Mouse (Mus musculus) large intestine, adult 2 months (tissue): ENCODE measurements around the gene Adamts8. TPM values are rescaled to one million over a fixed set of nuclear protein-coding genes. Genes with fewer than 3 reads are reported as not detected.

Experiments
- DNase-seq: peaks from one replicate; pipeline ENCODE4 v3.0.0-alpha.2; 2012; ENCODE audit warnings: low read depth, low spot score
- WGBS: fragments of 180-500 bp; shearing (Covaris S2); methylation state at CpG from one replicate; pipeline ENCODE4 v1.1.7; 2018; 5-methylcytosine and 5-hydroxymethylcytosine counted together
- polyA plus RNA-seq: library from polyadenylated mRNA; depleted of rRNA; stranded (reverse); fragments of >200 nt; gene quantifications from 2 replicates; pipeline ENCODE4 v1.2.3, GENCODE M21; 2012; rRNA removed

The Adamts8 gene
- polyA plus RNA-seq, 1 experiment: 1.2 TPM

DNA sequence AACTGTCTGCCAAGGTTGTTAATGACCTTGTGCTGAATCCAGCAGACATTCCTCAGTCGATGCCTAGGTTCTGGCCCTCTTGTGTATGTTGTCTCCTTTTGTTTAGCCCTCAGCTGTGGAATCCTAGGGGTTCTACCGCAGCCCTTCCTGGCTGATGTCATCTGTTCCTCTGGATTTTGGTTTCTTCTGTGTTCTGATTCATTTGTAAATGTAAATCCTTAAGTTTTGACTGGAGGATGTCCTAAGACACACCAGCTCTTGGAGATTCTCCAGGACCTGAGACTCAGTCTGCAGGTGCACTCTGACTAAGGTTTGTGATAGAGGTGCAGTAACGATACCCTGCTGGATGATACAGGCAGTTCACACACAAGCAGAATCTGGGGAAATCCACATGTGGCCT is 27.6 kb downstream of the Adamts8 start:
- 68% methylated on average over 3 of the region's 3 CpGs for WGBS
- DNase-seq: no peak

DNA sequence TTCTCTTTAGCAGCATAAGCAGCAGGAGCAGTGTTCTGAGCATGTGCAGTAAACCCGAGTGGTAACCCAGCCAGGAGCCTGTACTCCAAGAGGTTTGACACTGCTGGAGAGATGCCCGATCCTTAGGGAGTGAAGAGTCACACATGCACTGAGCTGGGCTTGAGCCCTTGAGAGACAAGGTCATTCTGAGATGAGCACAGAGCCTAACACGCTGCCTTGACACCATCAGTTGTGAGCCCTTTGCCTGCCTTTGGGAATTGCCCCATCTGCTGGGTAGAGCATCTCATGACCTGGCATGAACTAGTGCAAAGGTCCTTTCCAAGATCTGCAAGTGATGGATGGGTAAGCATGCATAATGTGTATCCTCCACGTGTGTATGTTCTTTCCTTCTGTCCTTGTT is 29.6 kb downstream of the Adamts8 start:
- WGBS: 34% methylated on average over 4 of the region's 4 CpGs
- DNase-seq: no peak

DNA sequence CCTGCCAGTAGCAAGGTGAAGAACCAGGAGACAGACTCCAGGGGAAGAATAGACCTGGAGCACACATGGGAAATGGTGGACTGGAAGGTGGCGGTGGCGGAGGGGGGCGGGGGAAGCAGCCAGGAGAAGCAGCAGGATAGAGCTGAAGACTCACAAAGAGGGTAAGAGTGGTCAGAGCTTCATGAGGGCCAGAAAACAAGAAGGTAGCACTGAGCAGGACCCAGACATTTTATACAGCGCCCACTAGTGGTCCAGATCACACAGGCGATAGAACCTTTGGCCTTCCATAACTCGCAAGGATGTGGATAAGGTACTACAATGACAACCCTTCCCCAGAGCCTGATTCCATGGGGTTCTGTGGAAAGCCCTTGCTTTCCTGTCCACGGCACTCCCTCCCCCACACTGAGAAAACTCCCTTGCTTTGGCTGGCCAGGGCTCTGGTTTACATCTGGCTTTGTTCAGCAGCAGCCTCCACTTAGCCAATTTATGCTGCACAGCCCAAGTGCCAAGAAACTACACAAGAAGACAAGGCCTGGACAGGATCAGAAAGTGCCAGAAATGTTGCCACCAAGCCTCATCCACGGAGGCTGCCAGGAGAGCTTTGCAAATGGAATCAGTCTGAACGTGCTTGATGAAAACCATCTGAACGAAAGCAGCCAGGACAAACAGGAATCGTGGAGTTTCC is 34.1 kb downstream of the Adamts8 start:
- WGBS: 77% methylated on average over 11 of the region's 11 CpGs
- no peak for DNase-seq

DNA sequence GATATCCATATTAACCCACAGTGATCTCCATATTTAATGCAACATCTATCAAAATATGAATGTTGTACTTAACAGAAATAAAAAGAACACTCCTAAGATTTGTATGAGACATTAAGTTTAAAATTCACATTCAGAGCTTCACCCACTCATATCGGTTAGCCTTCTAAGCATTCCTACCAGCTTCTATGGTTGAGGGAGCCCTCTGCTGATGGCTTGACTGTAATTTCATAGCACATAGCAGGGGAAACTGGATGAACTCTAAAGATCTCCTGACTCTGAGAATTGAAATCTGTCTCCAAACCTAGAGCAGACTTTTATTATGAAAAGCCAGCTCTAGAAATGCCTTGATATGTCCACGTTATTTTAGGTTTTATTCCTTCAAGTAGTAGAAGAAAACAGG is 38.1 kb downstream of the Adamts8 start:
- 58% methylated on average over 2 of the region's 2 CpGs for WGBS
- DNase-seq: no peak

DNA sequence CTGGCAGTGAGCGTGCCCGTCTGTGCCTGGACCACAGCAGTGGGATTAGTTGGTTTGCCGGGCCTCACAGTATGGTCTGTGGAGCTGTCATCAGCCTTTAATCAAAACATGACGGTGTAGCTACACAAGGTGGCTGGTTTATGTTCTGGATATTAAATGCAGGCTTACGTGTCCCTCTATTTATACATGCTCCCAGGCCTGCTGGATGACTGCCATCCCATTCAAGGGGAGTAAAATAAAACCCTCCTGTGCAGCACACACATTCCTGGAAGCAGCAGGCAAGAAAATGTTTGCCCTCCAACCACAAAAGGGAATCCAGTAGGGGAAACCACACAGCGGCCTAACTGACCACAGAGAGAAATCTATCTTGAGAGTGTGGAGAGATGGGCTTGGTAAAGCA is 43.4 kb downstream of the Adamts8 start:
- 76% methylated on average over 6 of the region's 6 CpGs for WGBS
- no peak for DNase-seq

DNA sequence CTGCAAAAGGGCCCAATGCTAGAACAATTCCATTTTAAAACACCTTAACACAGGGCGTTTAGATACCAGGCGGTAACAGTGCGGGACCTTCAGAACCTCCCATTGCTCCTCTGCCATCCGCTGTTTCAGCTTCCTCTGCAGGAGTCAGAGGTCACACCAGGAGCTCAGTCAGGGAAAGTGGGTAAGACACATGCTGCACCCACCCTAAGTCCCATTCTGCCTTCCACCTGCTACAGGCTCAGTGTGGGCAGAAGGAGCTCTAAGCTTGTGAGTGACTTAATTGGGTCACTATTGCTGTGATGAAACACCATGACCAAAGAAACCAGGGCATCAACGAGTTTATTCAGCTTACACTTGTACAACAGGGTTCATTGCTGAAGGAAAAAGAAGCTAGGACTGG is 50.7 kb downstream of the Adamts8 start:
- WGBS: 85% methylated on average over 5 of the region's 5 CpGs
- no peak for DNase-seq

DNA sequence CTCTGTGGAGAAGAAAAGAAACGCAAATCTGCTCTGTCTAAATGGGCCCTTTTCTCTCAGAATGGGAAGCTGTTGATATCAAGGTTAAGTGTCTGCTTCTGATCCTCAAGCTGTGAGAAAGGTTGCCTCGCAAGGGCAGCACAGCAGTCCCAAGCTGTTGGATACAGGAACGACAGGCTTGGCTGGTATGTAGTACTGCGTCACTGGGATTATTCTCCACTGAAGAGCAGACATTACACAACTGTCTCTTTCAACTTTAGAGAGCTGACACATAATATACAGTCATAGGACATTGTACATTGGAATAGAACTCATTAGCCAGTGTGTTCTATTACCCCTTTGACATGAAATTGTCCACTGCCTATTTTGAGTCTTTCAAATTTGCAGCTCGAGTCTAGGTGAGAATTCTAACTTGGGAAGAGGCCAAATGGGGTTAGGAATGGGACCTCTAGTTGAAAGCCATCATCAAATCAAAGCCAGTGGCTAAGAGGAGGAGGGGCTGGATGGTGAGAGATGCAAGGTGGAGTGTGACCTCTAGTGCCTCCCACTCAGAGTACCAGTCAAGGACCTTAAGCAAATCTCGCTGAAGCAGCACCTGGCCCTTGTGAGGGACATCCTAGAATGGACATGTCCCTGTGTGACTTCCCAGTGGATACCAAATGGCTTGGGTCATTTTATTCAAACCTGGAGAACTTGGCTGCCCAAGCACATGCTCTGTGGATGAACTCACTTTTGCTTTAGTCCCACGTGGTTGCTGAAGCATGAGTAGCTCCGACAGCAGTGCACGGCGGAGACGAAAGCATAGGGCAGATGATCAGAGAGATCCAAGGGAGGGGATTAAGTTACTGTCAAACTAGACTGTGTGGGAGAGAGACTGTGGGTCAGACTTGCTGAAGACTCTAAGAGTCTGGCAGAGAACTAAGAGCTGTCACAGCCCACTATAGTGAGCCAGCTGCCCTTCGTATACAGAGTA is 54.5 kb downstream of the Adamts8 start:
- DNase-seq: no peak

DNA sequence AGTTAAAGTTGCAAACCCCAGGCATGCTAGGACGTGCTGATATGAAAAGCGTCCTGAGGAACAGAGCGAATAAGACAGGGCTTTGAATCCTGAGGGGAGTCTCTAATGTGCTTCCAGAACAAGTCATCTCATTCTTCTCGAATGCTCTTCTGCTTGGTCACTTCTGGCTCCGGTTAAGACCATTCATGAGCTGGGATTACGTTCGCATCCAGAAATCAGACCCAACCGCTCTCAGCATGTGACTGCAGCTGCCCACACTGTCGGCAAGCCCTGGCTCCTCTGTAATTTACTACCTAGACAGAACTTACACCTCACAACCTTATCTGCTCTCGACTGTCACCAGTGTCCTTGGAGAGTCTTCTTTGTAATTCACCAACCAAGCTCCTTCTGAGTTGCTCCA is 58.3 kb downstream of the Adamts8 start:
- DNase-seq: no peak
- WGBS: 73% methylated on average over 10 of the region's 10 CpGs

More for the DNA sequence above, 54.5 kb downstream of the Adamts8 start:
- 70% methylated on average over 12 of the region's 12 CpGs for WGBS

DNA sequence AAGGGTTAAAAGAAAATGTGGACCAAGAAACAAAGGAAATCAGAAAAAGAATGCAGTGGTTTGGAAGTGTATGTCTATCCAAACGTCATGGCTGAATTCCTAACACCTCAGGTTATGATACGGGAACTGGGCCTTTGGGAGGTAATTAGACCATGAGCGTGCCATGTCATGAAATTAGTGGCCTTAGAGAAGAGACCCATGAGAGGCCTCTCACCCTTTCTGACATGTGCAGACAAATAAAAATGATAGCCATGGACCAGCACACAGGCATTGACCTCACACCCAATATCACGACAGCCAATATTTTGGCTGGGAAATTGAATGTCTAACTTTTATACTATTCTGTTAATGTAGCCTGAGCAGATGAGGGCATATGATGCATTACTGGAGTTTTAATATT is 60.2 kb downstream of the Adamts8 start:
- no peak for DNase-seq
- WGBS: 84% methylated on average over 4 of the region's 4 CpGs

DNA sequence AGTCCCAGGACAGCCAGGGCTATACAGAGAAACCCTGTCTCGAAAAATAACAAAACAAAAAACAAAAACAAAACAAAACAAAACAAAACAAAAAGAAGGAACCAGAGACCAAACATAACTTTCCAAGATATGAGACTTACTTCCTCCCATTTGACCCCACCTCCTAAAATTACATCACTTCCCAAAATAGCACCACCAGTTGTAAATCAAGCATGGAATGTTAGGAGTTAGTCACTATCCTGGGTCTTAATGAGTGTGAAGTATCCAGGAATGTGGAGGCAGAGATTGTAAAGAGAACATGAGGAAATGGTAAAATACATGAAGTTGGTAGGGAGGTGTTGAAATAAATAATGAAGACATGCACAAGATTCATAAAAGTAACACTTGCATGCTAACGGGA is 67.0 kb downstream of the Adamts8 start:
- WGBS: 90% methylated on average over 2 of the region's 2 CpGs
- no peak for DNase-seq

DNA sequence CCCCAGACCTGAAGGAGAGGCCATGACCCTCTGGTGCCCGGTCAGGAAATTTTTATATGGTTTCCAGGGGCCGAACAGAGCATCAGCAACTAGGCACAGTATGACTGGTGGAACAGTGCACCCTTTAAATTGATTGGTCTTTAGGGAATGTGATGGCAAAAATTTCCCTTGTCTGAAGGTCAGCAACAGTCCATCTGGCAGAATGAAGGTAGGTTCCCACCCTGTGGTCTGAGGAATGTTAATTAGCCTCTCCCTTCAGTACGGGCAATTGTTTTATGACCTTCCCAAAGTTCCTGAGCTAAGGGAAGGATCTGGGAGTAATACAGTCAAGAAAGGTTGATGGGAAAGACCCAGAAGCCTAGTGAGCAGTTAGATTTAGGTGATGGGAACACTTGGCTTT is 67.7 kb downstream of the Adamts8 start:
- WGBS: 50% methylated on average over 3 of the region's 3 CpGs

DNA sequence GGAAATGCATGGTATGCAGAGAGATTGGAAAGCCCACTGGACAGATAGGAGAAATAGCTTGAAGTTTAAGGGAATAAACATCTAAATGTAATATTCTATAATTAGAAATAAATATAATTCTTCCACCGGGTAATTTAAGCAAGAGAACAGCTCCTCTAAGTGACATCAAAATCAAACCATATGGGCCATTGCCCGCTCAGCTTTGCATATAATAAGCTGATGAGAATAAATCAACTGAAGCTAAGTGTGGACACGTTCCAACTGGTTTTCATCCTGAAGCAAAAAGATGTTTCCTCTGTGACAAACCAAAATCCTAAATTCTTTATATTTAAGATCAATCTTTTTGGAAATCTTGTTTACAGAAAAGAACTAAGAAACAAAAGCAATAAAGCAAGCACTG is 68.4 kb downstream of the Adamts8 start:
- no peak for DNase-seq
- 78% methylated on average over 3 of the region's 3 CpGs for WGBS

More for the DNA sequence above, 67.7 kb downstream of the Adamts8 start:
- no peak for DNase-seq

DNA sequence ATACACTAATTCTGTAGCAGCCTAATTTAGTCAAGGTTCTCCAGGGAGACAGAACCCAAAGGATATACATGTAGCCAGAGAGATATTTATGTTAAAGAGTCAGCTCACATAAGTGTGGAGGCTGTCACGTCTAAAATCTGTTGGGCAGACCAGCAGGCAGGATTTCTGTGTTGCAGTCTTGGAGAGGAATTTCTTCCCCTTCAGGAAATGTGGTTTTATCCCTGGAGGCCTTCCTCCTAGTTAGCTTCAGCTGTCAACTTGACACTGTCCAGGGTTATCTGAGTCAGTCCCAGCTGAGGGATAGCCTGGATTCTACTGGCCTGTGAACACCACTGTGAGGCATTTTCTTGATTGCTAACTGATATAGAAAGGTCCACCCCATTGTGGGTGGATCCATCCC is 69.2 kb downstream of the Adamts8 start:
- 65% methylated on average over 1 of the region's 1 CpGs for WGBS
- no peak for DNase-seq

DNA sequence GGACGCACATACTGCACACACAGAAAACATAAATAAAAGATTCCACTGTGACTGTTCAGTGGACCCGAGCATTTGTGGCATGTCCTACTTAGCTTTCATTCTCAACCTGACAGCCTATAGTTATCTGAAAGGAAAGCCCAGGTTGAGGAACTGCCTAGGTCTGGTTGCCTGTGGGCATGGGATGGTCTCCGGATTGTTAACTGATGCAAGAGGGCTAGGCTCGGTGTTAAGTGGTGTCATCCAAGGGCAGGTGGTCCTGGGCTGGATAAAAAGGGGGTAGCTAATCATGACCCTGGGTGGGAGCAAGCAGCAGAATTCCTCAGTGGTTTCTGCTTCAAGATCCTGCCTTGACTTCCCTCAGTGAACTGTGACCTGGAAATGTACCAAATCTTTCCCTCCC is 70.3 kb downstream of the Adamts8 start:
- no peak for DNase-seq
- 84% methylated on average over 4 of the region's 4 CpGs for WGBS

DNA sequence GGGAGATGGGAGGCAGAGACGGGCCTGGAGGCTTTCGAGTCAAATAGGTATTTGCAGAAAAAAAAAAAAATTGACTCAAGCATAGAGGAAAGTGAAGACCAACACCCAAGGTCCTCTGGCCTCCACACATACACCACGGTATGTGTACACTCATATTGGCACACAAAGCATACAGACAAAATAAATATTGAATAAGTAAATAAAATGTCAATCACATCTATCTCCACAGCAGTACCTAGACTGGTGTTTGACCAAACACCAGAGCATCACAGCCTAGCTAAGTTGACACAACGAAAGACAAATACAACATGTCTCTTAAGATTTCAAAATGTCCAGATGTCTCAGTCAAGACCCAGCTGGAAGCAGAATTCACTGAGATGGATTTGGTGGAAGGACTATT is 71.1 kb downstream of the Adamts8 start:
- WGBS: 46% methylated on average over 4 of the region's 4 CpGs
- no peak for DNase-seq

Other genes starting within 250 kb of the Adamts8 start
- gene Adamts15, start 20.1 kb upstream of the Adamts8 start, polyA plus RNA-seq: 4.8 and 8.5 TPM in 2 replicates
- 3.4 and 4.6 TPM in 2 replicates for gene Zbtb44, start 88.1 kb downstream of the Adamts8 start, polyA plus RNA-seq
- 163 and 201 TPM in 2 replicates for gene St14, start 189.3 kb downstream of the Adamts8 start, polyA plus RNA-seq